Mouse (Mus musculus): Measurements from ENCODE around the gene Mxd3.

Gene Mxd3

DNA sequence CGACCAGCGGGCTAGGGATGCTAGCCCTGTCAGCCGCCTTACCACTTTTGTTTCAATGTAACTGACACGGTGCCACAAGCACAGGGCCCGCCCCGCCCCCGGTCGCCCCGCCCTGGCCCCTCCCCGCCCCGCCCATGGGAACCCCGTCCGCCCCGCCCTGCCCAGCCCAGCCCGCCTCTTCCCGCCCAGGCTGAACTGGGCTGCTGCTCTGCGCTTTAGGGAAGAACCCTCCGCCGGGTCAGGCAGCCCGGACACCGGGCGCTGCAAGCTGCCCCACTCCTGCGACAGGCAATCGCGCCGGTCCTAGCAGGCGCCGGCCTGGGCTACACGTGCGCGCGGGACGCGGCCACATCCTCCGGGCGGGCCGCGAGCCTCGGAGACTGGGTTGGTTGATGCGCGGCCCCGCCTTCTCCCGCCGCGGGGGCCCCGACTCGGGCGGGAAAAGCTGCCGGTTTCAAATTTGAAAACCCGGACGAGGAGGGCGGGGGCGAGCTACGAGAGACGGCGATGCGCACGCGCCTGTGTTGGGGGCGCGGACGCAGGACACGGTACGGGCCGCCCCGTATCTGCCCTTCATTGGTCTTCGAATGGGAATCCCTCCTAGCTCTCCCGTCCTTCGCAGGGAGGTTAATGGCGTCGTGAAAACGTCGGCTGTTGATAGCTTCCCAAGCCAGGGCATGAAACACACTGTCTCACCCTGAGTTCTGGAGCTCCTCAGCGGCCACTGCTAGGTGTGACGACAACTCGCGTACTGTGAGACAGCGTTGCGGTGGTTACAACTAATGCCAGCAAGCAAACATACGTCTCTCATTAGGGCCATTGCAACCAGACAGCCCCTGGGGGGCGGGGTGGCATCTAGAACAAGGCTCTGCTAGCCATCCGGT, at the start of gene Mxd3:
TSS of gene Mxd3 (minus strand) at position 141 of the 884 bp plus-strand sequence.
- DNase-seq (ENCODE audit: low spot score in 2 of 2), result peak; percentile 85 to 88

DNA sequence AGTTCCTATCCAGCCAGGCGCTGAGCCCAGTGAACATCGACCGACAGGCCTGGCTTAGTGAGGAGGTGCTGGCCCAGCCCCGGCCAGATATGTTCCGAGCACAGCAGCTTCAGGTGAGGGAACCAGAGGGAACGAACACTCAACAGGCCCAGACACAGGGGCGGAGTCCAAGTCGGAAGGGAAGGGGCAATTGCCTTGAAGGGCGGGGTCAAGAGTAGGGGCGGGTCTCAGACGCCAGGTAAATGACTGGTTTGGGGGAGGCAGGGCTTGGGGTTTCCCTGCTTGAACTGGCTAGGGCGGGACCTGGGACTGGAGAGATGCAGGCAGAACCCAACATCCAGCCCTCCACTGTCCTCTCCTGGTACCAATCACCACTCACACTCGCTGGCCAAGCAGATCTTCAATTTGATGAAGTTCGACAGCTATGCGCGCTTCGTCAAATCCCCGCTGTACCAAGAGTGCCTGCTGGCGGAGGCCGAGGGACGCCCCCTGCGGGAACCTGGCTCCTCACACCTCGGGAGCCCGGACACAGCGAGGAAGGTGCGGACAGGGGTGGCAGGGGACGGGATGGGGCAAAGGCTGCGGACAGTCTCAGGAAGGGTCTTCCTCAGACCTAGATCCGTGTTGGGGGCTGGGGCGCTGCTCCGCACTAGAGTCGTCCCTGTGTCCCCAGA, 49.4 kb upstream of the Mxd3 start:
- no peak for DNase-seq (ENCODE audit: low spot score in 2 of 2)

- DNase-seq (ENCODE audit: low spot score in 2 of 2), result no peak
These were observed 46.3 kb upstream of the Mxd3 start for GRCm38 (mm10) chr13:55375877-55376276.

- peak; percentile 74 to 76 for DNase-seq (ENCODE audit: low spot score in 2 of 2)
These were observed 44.7 kb upstream of the Mxd3 start for GRCm38 (mm10) chr13:55374206-55374924.

DNA sequence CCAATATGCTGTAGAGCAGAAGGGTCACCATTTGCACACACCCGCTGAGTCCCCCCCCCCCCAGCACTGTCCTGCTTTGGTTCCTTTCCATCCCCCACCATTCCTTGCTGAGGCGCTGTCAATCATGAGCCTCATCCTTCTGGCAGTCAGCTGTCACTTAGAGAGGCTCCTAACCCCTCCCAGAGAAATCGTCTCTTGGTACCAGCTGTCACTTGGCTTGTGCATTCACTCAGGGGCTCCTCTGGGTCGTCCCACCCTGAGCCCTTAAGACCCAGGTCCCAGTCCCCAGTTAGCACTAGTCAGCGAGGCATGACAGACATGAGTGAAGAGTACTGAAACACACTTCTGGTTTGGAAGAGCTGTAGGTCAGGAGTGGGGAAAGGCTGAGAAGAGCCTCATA, 42.1 kb upstream of the Mxd3 start:
- DNase-seq (ENCODE audit: low spot score in 2 of 2), result no peak

- DNase-seq (ENCODE audit: low spot score in 2 of 2), result peak in 1 of 2 experiments; percentile 15
These were observed 41.5 kb upstream of the Mxd3 start for GRCm38 (mm10) chr13:55371007-55371681.

DNA sequence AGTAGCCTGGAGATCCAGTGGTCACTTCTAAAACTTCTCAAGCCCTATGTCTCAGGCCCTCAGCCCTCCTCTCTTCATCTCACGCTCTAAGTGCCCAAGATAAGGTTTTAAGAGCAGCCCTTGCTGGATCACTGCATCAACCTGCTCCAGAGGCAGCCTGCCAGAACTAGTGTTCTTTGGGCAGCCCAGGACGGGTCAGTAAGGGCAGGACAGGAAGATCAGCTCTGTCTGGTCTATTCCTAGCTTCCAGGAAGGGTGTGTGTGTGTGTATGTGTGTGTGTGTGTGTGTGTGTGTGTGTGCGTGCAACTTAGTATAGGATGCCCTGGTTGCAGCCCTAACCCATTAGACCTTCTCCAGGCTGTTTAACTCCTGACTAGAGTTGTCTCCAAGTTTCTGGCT, 40.6 kb upstream of the Mxd3 start:
- DNase-seq (ENCODE audit: low spot score in 2 of 2), result no peak

DNA sequence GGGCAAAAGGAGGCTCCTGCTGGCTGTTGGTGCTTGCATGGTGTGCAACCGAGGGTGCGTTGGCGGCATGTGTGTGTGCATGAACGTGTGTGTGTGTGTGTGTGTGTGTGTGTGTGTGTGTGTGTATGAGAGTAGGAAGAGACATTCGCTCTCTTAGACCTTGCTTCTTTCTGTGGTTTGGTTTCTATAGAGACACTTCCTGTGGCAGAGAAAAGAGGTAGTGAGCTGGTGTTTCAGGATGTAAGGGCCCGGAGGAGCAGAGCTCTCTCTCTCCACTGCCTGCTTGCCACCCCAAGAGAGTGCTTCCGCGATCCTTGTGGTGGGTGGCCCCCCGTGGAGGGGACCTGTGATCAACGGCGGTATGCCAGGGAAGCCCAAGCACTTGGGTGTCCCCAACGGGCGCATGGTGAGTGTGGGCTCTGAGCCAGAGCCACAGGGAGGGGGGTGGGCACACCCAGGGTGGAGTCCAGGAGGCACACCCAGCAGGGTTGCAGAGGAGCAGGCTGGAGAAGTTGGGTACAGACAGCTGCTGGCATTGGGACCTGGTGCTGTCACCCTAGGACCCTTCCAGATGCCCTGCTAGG, 40.0 kb upstream of the Mxd3 start, which contains the start of gene Rgs14:
TSS of gene Rgs14 (plus strand) at position 202 of the 584 bp plus-strand sequence.
- DNase-seq (ENCODE audit: low spot score in 2 of 2), result peak; percentile 81 to 86

- DNase-seq (ENCODE audit: low spot score in 2 of 2), result peak in 1 of 2 experiments; percentile 35
These were observed 38.8 kb upstream of the Mxd3 start for GRCm38 (mm10) chr13:55368401-55368800.

DNA sequence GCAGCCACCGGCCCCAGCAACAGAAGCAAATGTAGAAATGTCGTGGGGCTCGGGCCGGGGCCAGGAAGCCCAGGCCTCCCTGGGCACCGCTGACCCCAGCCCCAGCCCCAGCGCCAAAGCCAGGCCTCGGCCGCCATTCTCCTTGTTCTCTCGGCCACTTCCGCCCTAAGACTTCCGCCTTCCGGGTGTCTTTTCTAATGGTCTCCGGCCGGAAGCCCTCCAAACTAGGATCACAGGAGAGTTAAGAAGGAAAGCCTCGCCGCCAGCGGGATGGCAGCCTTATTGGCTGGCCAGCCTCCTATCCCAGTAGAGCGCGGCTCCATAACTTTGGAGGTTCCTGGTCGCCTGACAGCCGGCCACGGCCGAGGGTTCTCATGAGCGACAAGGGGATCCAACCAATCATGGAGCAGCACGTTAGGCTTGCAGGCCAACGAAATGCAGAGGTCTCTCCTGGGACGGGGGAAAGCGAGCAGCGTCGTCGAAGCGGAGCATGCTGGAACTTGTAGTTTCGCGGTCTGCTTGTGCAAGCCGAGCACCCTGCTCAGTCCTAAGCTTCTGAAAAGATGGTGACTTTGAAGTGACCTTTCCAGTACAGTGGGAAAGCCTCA, 32.9 kb upstream of the Mxd3 start, which contains the start of gene Lman2:
TSS of gene Lman2 (minus strand) at position 331 of the 608 bp plus-strand sequence.
- DNase-seq (ENCODE audit: low spot score in 2 of 2), result peak; percentile 88 to 89

GRCm38 (mm10) chr13:55361974-55362452, 32.4 kb upstream of the Mxd3 start:
- no peak for DNase-seq (ENCODE audit: low spot score in 2 of 2)

GRCm38 (mm10) chr13:55361145-55361544, 31.5 kb upstream of the Mxd3 start:
- DNase-seq (ENCODE audit: low spot score in 2 of 2), result no peak

DNA sequence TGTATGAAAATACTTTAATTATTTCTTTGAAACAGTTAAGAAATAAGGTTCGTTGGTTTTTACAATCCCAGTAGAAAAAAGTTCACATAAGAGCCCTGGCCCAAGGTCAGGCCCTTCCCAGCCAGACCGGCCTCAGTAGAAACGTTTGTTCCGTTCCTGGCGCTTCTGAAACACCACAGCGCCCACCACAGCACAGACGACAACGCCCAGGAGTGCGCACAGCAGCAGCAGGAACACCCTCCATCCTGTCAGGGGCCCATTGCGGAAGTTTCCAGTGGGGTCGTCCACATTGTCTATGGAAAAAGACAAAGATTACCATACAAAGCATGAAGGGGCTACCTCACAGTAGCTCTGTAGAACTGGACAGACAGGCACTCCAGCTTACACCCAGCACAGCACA, 17.1 kb upstream of the Mxd3 start:
- no peak for DNase-seq (ENCODE audit: low spot score in 2 of 2)

DNA sequence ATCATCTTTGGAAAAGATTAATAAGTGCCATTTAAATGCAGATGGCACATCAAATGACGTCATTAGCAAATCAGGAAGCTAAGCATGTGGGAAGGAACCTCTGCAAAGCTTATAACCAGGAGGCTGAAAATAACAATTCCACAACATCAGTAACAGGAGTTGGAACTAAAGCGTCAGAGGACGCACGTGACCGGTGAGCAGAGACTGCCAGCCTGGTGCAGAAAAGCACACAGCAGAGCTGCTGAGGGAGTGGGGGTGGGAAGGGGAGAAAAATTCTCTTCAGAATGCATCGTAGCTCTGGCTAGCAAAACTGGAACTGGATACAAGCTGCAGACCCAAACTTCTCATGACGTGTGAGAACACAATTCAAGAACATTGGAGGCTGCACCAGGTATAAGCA, 14.7 kb upstream of the Mxd3 start:
- no peak for DNase-seq (ENCODE audit: low spot score in 2 of 2)

- DNase-seq (ENCODE audit: low spot score in 2 of 2), result no peak
These were observed 12.8 kb upstream of the Mxd3 start for GRCm38 (mm10) chr13:55342469-55342868.

DNA sequence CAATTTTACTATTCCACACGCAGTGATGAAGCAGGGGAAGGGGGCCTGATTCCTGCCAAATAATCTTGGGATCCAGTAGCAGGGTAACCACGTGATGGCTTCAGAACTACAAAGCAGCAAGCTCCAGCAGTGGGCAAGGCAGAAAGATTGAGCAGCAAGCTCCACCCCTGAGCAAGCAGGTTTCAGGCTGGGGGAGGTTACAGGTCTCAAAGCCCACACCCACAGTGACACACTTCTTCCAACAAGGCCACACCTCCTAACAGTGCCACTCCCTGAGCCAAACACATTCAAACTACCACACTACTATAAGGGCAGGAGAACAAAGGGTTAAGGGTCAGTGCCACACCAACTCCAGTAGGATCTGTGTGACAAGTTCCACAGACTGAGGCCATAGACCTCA, 9.6 kb upstream of the Mxd3 start:
- no peak for DNase-seq (ENCODE audit: low spot score in 2 of 2)

DNA sequence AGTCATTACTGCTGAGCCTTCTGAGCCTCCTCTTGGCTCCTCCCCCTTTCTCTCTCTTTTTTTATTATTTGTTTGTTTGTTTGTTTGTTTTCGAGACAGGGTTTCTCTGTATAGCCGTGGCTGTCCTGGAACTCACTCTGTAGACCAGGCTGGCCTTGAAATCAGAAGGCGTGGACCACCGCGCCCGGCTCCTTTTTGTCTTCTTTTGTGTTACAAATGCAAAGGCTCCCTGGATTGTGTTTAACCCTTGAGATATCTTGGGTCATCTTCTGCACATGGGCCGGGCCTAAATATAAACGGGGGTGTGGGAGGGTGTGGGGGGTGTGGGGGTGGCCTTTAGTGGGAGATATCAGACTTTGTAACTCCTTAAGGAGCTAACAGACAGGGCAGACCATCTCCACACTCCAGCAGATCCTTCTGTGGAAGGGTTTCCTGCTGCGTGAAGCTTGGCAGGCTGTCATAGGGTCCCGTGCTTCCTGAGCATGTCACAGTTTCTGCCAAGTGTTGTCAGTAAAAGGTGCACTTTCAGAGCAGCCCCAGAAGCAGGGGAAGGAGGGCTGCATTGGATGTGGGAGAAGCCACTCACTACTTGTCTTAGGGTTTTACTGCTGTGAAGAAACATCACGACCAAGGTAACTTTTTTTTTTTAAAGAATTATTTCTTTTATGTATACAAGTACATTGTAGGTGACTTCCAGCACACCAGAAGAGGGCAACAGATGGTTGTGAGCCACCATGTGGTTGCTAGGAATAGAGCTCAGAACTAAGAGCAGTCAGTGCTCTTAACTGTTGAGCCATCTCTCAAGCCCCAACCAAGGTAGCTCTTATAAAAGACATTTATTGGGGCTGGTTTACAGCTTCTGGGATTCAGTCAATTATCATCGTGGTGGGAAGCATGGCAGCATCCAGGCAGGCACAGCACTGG, 8.8 kb upstream of the Mxd3 start:
- no peak for DNase-seq (ENCODE audit: low spot score in 2 of 2)

GRCm38 (mm10) chr13:55337341-55337975, 7.8 kb upstream of the Mxd3 start:
- DNase-seq (ENCODE audit: low spot score in 2 of 2), result no peak

- no peak for DNase-seq (ENCODE audit: low spot score in 2 of 2)
These were observed 6.1 kb upstream of the Mxd3 start for GRCm38 (mm10) chr13:55335701-55336100.
